Mouse (Mus musculus) right cerebral cortex, postnatal 14 days (tissue): ENCODE measurements around the gene Evc2.

ENCODE experiments used
- DNase-seq: peaks from one replicate; pipeline ENCODE4 v3.0.0; 2022

The Evc2 gene

GRCm38 (mm10) chr5:37338288-37338687 is at the start of gene Evc2:
TSS of gene Evc2 (plus strand) at chr5:37338499.
- DNase-seq, result peak; percentile 68

DNA sequence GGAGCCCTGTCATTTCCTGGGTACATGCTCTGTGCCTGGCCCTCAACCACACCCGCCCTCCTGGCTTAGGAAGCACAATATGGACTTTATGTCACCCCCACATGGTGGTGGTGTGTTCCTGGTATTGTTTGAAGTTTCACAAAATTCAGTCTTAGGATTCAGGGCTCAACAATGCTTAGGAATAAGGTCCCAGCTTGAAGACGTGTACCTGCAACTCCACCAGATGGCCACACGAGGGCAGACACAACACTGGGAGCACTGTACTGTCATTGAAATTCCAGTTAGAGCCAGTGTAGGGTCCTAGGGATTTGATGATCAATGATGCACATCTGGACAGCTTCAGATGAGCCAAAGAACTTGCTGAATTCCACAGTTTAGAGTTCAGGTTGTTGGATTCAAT is 49.1 kb upstream of the Evc2 start:
- DNase-seq, result peak; percentile 58

GRCm38 (mm10) chr5:37290983-37291382 is 47.3 kb upstream of the Evc2 start:
- DNase-seq, result peak; percentile 49

DNA sequence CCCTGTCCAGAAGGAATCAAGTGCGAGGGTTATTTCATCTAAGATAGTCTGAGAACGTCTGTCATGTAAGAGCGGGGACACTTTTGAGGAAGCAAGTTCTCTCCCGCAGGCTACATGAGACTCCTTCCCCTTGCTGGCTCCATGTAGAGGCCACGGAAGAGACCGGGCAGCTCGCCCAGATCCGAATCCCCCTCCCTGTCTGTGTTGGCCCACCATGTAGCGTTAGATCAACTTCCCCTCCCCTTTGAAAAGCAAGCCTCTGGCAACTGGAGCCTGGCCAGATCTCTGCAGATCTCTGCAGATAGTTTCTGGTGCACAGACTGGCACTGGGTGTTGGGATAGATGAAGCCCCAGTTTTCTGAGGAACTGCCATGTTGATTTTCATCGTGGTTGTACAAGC is 41.6 kb upstream of the Evc2 start:
- DNase-seq, result no peak

GRCm38 (mm10) chr5:37298370-37298769 is 39.9 kb upstream of the Evc2 start:
- DNase-seq, result no peak

DNA sequence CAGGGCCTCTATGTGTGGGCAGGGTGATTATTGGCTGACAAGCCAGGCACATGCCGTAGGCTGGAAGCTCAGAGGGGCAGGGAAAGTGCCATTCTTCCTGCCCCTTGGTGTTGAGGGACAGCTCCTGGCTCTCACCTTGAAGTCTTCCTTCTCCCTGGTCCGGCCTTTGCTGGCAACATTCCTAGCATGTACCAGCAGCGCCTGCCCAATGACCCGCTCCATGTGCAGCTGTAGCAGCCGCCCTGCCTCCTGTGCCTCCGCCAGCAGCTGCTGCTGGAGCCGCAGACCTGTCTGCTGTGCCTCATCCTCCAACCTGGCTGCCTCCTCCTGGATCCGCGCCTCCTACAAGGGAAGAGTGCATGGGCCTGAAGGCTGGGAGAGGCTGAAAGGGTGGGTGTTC is 28.3 kb upstream of the Evc2 start:
- DNase-seq, result no peak

DNA sequence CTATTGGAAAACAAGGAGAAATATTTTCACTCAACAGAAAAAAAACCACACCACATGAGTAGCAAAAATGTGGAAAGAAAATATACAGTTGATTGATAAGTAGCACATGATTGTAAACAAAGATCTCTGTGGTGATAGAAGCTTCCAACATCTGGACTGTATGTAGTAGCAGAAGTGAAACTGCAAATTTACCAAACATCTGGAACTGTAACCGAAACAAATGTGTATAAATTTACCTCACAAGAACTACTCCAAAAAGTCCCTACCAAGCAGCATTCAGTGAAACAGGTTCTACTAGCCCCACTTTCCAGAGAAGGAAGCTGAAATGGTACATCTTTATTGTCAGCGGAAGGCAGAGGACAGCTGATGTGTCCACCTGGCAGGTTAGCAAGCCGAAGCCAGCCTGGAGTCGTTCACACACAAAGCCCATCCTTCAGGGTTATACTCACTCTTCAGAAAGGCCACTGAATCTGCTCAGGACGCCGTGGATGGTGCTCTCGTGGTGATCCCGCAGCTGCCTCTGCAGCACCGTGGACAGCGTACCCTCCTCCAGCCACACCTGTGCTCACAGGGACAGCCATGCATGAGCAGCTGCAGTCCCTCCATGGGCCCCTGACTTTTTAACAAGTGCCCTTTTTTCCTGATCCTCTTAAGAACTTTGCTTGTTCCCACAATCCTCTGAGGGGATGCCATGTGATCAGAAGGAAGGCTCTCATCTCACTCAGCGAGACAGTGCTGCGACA is 25.1 kb upstream of the Evc2 start:
- DNase-seq, result no peak

DNA sequence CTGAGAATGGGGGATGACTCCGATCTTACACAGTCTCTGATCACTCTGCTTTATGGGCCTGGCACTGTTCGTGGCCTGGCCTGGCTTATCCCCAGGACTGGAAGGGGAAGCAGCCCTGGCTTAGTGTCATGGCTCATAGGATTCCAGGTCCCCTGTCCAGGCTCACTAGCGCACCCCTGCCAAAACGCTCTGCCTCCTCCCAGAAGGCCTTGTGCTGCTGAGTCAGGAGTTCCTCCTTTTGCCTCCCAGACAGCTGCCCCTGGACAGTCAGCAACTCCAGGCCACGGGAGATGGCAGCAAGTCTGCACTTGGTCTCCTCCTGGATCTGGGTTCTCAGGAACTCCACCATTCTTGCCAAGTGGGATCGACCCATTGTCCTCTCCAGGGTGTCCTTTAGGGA is 19.6 kb upstream of the Evc2 start:
- no peak for DNase-seq

- DNase-seq, result peak; percentile 31
Observed at GRCm38 (mm10) chr5:37320174-37320573, 18.1 kb upstream of the Evc2 start.

DNA sequence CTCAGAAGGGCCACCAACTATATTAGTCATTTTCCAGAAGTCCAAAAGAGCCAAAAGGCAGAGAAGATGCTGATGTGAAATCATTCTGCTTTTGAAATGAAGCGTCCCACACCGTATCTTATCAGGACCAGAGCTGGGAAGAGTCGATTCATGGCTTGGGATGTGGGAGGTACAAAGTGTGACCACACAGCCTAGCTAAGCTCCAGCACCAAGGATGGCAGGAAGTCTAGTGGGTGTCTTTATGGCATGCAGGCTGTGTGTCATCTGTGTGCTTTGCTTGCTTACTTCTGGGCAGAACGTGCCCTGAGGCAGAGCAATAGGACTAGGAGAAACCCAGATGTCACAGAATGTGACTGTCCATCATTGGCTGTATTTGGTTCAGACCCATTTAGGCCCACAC is 17.5 kb upstream of the Evc2 start:
- DNase-seq, result no peak

GRCm38 (mm10) chr5:37326675-37327074 is 11.6 kb upstream of the Evc2 start:
- DNase-seq, result no peak

GRCm38 (mm10) chr5:37330449-37331132 is 7.7 kb upstream of the Evc2 start:
- no peak for DNase-seq

GRCm38 (mm10) chr5:37331133-37331505 is 7.2 kb upstream of the Evc2 start:
- DNase-seq, result no peak

- DNase-seq, result no peak
Observed at GRCm38 (mm10) chr5:37332066-37332465, 6.2 kb upstream of the Evc2 start.

DNA sequence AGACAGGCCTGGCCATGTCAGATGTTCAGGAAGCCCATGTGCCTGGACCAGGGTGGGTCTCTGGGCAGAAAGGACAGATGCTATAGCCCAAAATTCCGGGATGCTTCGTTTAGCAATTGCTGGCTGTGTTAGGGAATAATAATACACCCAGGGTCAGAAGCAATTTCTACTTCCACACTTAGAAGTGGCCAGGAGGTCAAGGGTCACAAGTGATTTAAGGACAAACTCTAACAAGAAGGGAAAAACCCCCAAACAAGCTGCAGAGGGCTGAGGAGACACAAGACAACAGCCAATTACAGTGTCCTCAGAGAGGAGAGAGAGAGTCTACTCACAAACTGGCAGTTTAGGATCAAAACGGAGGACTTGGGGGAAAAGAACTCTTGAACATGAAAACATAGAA is 3.2 kb upstream of the Evc2 start:
- DNase-seq, result no peak

GRCm38 (mm10) chr5:37336485-37337105 is 1.7 kb upstream of the Evc2 start, which contains the start of gene Evc:
TSS of gene Evc (minus strand) at chr5:37336894.
- DNase-seq, result peak; percentile 43

DNA sequence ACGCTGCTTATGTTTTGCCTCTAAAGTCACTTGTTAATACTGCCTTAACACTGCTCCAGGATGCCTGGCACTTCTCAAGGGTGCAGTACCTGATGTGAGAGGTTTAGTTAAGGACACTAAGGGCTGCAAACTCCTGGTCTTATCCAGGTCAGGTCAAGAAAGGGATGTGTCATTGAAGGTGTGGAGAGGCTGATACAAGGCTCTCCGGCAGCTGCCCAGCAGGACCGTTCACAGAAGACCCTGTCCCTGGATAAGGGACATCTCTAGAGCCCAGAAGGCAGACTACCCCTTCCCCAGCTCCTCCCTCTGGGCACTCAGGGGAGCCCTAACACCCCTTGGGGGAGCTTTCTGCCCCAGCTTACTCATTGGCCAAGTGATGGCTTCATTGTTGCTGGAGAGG is 603 bp upstream of the Evc2 start:
- DNase-seq, result no peak

GRCm38 (mm10) chr5:37343962-37344361 is 5.7 kb downstream of the Evc2 start:
- no peak for DNase-seq

DNA sequence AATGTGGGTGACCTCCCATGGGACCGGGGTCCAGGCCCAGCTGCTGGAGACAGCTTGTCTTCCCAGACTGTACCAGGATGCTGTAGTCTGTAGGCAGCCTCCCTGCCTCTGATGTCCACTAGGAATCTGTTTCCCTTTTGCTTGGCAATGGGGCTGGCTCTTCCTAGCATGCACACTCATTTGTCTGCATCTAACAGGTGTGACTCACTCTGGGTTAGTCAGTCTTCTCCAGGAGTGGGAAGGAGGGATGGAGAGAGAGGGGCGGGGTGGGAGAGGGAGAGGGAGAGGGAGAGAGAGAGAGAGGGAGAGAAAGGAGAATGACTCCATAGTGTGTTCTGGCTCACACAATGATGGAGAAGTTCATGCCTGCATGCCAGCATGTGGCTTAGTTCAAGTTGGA is 13.5 kb downstream of the Evc2 start:
- no peak for DNase-seq

- peak; percentile 58 for DNase-seq
Observed at GRCm38 (mm10) chr5:37354385-37354784, 16.1 kb downstream of the Evc2 start.

DNA sequence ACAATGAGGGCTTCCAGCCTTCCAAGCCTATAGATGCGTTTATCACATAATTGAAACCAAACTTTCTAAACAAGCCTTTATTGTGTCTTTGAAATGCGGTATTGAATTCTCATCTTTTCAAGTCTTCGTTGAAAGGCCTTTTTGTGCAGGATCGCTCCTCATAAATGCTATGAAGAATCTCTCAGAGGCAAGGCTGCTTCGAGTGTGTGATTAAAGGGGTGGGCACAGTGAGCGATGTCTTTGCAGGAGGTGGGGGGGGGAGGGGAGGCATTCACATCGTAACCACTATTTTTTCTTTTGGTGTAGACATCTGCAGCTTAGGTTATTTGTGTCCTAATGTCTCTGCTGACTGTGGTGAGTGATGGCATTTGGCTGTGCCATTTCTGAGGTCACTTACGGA is 17.7 kb downstream of the Evc2 start:
- no peak for DNase-seq

DNA sequence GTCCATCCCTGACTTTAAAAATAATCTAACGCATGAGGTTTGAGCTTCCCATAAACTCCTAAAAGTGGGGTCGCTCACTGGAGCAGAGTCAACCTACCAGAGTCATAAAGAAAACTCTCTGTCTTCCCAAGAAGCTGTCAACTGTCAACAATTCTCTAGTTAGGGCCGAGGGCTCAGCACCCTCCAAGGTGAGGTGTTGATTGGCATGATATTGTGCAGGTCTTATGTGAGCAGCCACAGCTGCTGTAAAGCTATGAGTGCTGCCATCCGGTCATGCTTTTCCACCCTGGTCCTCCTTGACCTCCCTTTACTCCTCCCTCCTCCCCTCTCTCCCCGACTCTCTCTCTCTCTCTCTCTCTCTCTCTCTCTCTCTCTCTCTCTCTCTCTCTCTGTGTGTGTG is 24.3 kb downstream of the Evc2 start:
- no peak for DNase-seq

- no peak for DNase-seq
Observed at GRCm38 (mm10) chr5:37363284-37363683, 25.0 kb downstream of the Evc2 start.

DNA sequence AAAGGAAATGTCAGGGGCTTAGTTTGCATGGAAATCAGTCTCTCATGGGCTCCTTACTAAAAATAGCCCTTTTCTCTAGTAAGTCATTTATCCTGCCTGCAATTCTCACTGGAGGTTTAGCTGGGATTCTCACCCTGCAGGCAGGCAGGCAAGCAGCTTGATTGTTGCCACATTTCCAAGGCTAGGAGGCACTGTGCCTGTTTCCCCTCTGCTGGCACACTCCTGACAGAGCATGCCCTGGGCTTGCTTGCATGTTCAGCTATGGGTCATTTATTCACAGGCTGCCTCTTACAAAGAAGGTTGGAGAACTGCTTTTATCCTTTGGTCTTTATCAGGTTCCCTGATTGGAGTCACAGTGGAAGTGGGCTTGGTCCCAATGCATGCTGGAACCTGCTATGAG is 27.5 kb downstream of the Evc2 start:
- no peak for DNase-seq
